Mouse (Mus musculus) bone marrow, adult 2 months (tissue): Measurements from ENCODE around the gene Klf16. TPM values are rescaled to one million over a fixed set of nuclear protein-coding genes. Genes with fewer than 3 reads are reported as not detected.

Experiments
- H3K27ac ChIP-seq: fragments of 200-500 bp; 2 replicates; pipeline ENCODE4 v1.5.1; 2012; ENCODE audit warnings: low read depth, mild to moderate bottlenecking, control low read depth, inconsistent platforms, low read length; ENCODE audit not compliant: control insufficient read depth, poor library complexity, insufficient read depth
- H3K4me1 ChIP-seq: fragments of 200-500 bp; 2 replicates; pipeline ENCODE4 v1.6.1; 2011; ENCODE audit warnings: low read length; ENCODE audit not compliant: control insufficient read depth, insufficient read depth
- H3K4me3 ChIP-seq: fragments of 200-500 bp; replicated peaks from 2 replicates; pipeline ENCODE3; 2011; ENCODE audit warnings: mild to moderate bottlenecking, low read depth, low read length, control low read depth; ENCODE audit not compliant: control insufficient read depth
- CTCF ChIP-seq: fragments of 200-500 bp; IDR thresholded peaks from 2 replicates; pipeline ENCODE4 v1.5.1; 2011; ENCODE audit warnings: low read length, control low read depth; ENCODE audit not compliant: control insufficient read depth, insufficient read depth
- POLR2A ChIP-seq: fragments of 200-500 bp; IDR thresholded peaks from 2 replicates; pipeline ENCODE4 v1.6.1; 2011; ENCODE audit warnings: low read depth, mild to moderate bottlenecking, control low read depth, low read length, borderline replicate concordance; ENCODE audit not compliant: control insufficient read depth
- WGBS: fragments of 180-500 bp; shearing (Covaris S2); methylation state at CpG from one replicate; pipeline ENCODE4 v1.1.7; 2018; 5-methylcytosine and 5-hydroxymethylcytosine counted together
- polyA plus RNA-seq: library from polyadenylated mRNA; stranded (reverse); fragments of >200 nt; gene quantifications from 2 replicates; pipeline ENCODE4 v1.2.4, GENCODE M21; 2011; ENCODE audit warnings: low replicate concordance; ENCODE audit not compliant: missing spikeins, insufficient read depth, insufficient read length

Gene Klf16
- polyA plus RNA-seq, 1 experiment = 18.6 TPM

GRCm38 (mm10) chr10:80560621-80561020, 16.5 kb downstream of the Klf16 start:
- peak overlapping the region; percentile 90 for H3K27ac ChIP-seq
- peaks cover 6% of the 10 kb centered on the region for H3K4me1 ChIP-seq
- TF ChIP-seq CTCF = no peak
- TF ChIP-seq POLR2A = no peak
- under 1% methylated on average over 13 of the region's 13 CpGs for WGBS
- H3K4me3 ChIP-seq = peak overlapping the region; percentile 86

GRCm38 (mm10) chr10:80559431-80559830, 17.7 kb downstream of the Klf16 start:
- Histone ChIP-seq H3K4me3 (no peak overlapping the region), H3K4me1 (peaks cover 6% of the 10 kb centered on the region)
- TF ChIP-seq CTCF (no peak), POLR2A (no peak)

GRCm38 (mm10) chr10:80557346-80557965, 19.7 kb downstream of the Klf16 start:
- TF ChIP-seq POLR2A = no peak
- peak; percentile 71 for TF ChIP-seq CTCF
- Histone ChIP-seq H3K4me3 (no peak overlapping the region), H3K27ac (no peak overlapping the region), H3K4me1 (peaks cover 11% of the 10 kb centered on the region)
- 39% methylated on average over 5 of the region's 5 CpGs for WGBS

More at GRCm38 (mm10) chr10:80559431-80559830, 17.7 kb downstream of the Klf16 start:
- H3K27ac ChIP-seq = no peak overlapping the region
- WGBS = 86% methylated on average over 7 of the region's 7 CpGs

- H3K4me3 ChIP-seq = no peak overlapping the region
- H3K4me1 ChIP-seq = peaks cover 8% of the 10 kb centered on the region
- 76% methylated on average over 6 of the region's 6 CpGs for WGBS
- TF ChIP-seq POLR2A = no peak
- TF ChIP-seq CTCF = no peak
- peak overlapping the region; percentile 79 for H3K27ac ChIP-seq
Measured at GRCm38 (mm10) chr10:80553997-80554396, 23.1 kb downstream of the Klf16 start.

GRCm38 (mm10) chr10:80553575-80553974, 23.5 kb downstream of the Klf16 start:
- TF ChIP-seq CTCF (no peak), POLR2A (0 out of 2 replicates have a peak, but pooled peaks have one; percentile 4)
- H3K4me3 ChIP-seq = peak overlapping the region; percentile 4
- 66% methylated on average over 8 of the region's 8 CpGs for WGBS
- H3K4me1 ChIP-seq = peaks cover 6% of the 10 kb centered on the region
- peak overlapping the region; percentile 79 for H3K27ac ChIP-seq

- TF ChIP-seq POLR2A (no peak), CTCF (no peak)
- Histone ChIP-seq H3K4me1 (peaks cover 5% of the 10 kb centered on the region), H3K27ac (no peak overlapping the region), H3K4me3 (no peak overlapping the region)
- 76% methylated on average over 9 of the region's 9 CpGs for WGBS
Measured at GRCm38 (mm10) chr10:80552364-80552763, 24.8 kb downstream of the Klf16 start.

- Histone ChIP-seq H3K27ac (no peak overlapping the region), H3K4me1 (peaks cover 6% of the 10 kb centered on the region), H3K4me3 (no peak overlapping the region)
- WGBS = 88% methylated on average over 21 of the region's 21 CpGs
- TF ChIP-seq POLR2A (no peak), CTCF (no peak)
Measured at GRCm38 (mm10) chr10:80549279-80549678, 27.8 kb downstream of the Klf16 start.

- WGBS = 78% methylated on average over 10 of the region's 10 CpGs
- Histone ChIP-seq H3K27ac (peak overlapping the region; percentile 16; the same call in 1 of the 2 replicates), H3K4me1 (peaks cover 4% of the 10 kb centered on the region), H3K4me3 (no peak overlapping the region)
- no peak for TF ChIP-seq POLR2A
- TF ChIP-seq CTCF = peak; percentile 84
Measured at GRCm38 (mm10) chr10:80548428-80549006, 28.6 kb downstream of the Klf16 start.

- no peak for TF ChIP-seq CTCF
- no peak for TF ChIP-seq POLR2A
- 95% methylated on average over 15 of the region's 15 CpGs for WGBS
- H3K4me1 ChIP-seq = peaks cover 2% of the 10 kb centered on the region; the same call in 1 of the 2 replicates
- H3K4me3 ChIP-seq = no peak overlapping the region
- no peak overlapping the region; the same call in 1 of the 2 replicates for H3K27ac ChIP-seq
Measured at GRCm38 (mm10) chr10:80547539-80547938, 29.6 kb downstream of the Klf16 start.
